Mouse (Mus musculus) heart, postnatal 0 days (tissue): ENCODE data around the gene Nfasc. TPM values are rescaled to one million over a fixed set of nuclear protein-coding genes. Genes with fewer than 3 reads are reported as not detected.

Experiments
- ATAC-seq: fragments of 200-750 bp; cut with Nextera tagmentation; 2 replicates; pipeline ENCODE4 v1.8.0; 2017; ENCODE audit warnings: low read depth, moderate number of reproducible peaks, moderate library complexity; ENCODE audit not compliant: insufficient read depth
- DNase-seq: peaks from one replicate; pipeline ENCODE4 v3.0.0-alpha.2; 2016; ENCODE audit warnings: low spot score
- H3K27ac ChIP-seq: fragments of 300-500 bp; sonication (generic); 2 replicates; pipeline ENCODE4 v1.5.1; 2014; ENCODE audit warnings: low read depth, mild to moderate bottlenecking
- H3K27me3 ChIP-seq: fragments of 300-500 bp; sonication (generic); 2 replicates; pipeline ENCODE4 v1.6.1; 2014; ENCODE audit warnings: low read length, mixed read lengths; ENCODE audit not compliant: control insufficient read depth, insufficient read depth
- H3K36me3 ChIP-seq: fragments of 300-500 bp; sonication (generic); replicated peaks from 2 replicates; pipeline ENCODE4 v1.6.1; 2014; ENCODE audit warnings: low read length, mixed read lengths; ENCODE audit not compliant: control insufficient read depth, insufficient read depth
- H3K4me1 ChIP-seq: fragments of 300-500 bp; sonication (generic); 2 replicates; pipeline ENCODE4 v1.6.1; 2014; ENCODE audit warnings: antibody characterized with exemption; ENCODE audit not compliant: control insufficient read depth, insufficient read depth
- H3K4me2 ChIP-seq: fragments of 300-500 bp; sonication (generic); 2 replicates; pipeline ENCODE4 v1.6.1; 2014; ENCODE audit warnings: low read depth, mild to moderate bottlenecking, low read length, moderate library complexity
- H3K4me3 ChIP-seq: fragments of 300-500 bp; sonication (generic); 2 replicates; pipeline ENCODE4 v1.5.1; 2014; ENCODE audit warnings: low read depth, low read length
- H3K9ac ChIP-seq: fragments of 300-500 bp; sonication (generic); replicated peaks from 2 replicates; pipeline ENCODE4 v1.6.1; 2014; ENCODE audit warnings: low read depth, low read length, mixed read lengths
- H3K9me3 ChIP-seq: fragments of 300-500 bp; sonication (generic); replicated peaks from 2 replicates; pipeline ENCODE4 v1.6.1; 2016; ENCODE audit warnings: low read length; ENCODE audit not compliant: control insufficient read depth
- CTCF ChIP-seq: IDR thresholded peaks from 2 replicates; pipeline ENCODE4 v1.5.1; 2016; ENCODE audit warnings: antibody characterized with exemption, control low read depth, low read depth
- EP300 ChIP-seq: IDR thresholded peaks from 2 replicates; pipeline ENCODE4 v1.6.1; 2016; ENCODE audit warnings: antibody characterized with exemption, low read depth
- WGBS: fragments of 180-500 bp; shearing (Covaris S2); extraction: QIAGEN DNeasy Blood & Tissue Kit; methylation state at CpG from one replicate; pipeline ENCODE4 v1.1.7; 2014; 5-methylcytosine and 5-hydroxymethylcytosine counted together
- polyA plus RNA-seq: library from polyadenylated mRNA; unstranded; fragments of >200 nt; fragmentation: Nextera tagmentation; extraction: Ambion mirVana; gene quantifications from 2 replicates; pipeline ENCODE4 v1.2.1, GENCODE M21; 2015
- total RNA-seq: library from RNA; depleted of rRNA; stranded (reverse); fragments of >200 nt; gene quantifications from 2 replicates; pipeline ENCODE4 v1.2.3, GENCODE M21; 2014; ENCODE audit warnings: low replicate concordance

The Nfasc gene
- total and polyA plus RNA-seq, 2 experiments from 2014 or later = 0.08 to 0.11 TPM

GRCm38 (mm10) chr1:132765222-132765621 is 23.6 kb upstream of the Nfasc start:
- no peaks in the 10 kb centered on the region for H3K9me3 ChIP-seq
- TF ChIP-seq EP300 = no peak
- no peak overlapping the region for H3K4me3 ChIP-seq
- WGBS = 71% methylated on average over 10 of the region's 10 CpGs
- no peak overlapping the region for H3K4me2 ChIP-seq
- H3K4me1 ChIP-seq = 0 out of 2 replicates have a peak, but pooled peaks cover 7% of the 10 kb centered on the region
- no peak overlapping the region for H3K27ac ChIP-seq
- no peak for ATAC-seq
- no peak overlapping the region for H3K9ac ChIP-seq
- no peak for DNase-seq
- H3K36me3 ChIP-seq = no peaks in the 10 kb centered on the region
- H3K27me3 ChIP-seq = 0 out of 2 replicates have a peak, but pooled peaks cover 5% of the 10 kb centered on the region

- no peaks in the 10 kb centered on the region for H3K9me3 ChIP-seq
- 54% methylated on average over 6 of the region's 6 CpGs for WGBS
- H3K27ac ChIP-seq = no peak overlapping the region
- no peak overlapping the region for H3K9ac ChIP-seq
- no peak overlapping the region for H3K4me2 ChIP-seq
- no peak for TF ChIP-seq CTCF
- no peak for TF ChIP-seq EP300
- H3K4me3 ChIP-seq = no peak overlapping the region
- H3K27me3 ChIP-seq = peaks cover 5% of the 10 kb centered on the region; the same call in 1 of the 2 replicates
- ATAC-seq (no peak), DNase-seq (no peak)
- no peaks in the 10 kb centered on the region for H3K4me1 ChIP-seq
- H3K36me3 ChIP-seq = no peaks in the 10 kb centered on the region
These were observed 17.8 kb upstream of the Nfasc start for GRCm38 (mm10) chr1:132759390-132759789.

DNA sequence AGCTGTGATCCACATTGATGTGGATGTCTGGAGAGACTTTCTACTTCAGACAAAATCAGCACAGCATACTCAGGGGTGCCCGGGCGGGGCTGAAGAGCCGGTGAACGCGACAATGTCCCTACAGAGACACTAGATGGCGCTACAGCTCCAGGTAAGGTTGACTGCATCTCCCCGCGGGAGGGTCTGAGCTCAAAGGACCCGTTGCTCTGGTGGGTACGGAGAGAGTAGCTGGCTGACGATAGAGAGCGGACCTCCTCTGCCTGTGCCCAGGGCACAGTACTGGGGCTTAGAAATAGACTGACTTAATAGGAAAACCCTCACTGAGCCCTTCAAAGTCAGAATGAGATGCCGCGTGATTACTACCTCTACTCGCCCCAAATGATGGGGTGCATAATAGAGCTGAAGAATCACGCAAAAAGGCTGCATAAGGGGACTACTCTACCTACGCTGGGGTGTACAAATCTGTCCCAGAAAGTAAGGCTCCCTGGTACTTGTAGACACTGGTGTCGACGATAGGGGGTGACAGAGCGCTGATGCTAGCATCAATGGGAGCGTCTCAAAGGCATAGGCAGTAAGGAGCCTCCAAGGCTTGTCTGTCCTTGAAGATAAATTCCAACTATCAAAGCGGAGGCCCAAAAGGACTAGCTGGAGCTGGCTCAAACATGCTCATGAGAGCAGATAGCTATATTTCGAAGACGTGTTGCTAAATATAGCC is 17.2 kb upstream of the Nfasc start:
- DNase-seq (peak; percentile 59), ATAC-seq (peak; percentile 75)
- peak overlapping the region; percentile 53 for H3K4me2 ChIP-seq
- no peaks in the 10 kb centered on the region for H3K4me1 ChIP-seq
- H3K9me3 ChIP-seq = no peaks in the 10 kb centered on the region
- H3K36me3 ChIP-seq = no peaks in the 10 kb centered on the region
- no peak overlapping the region for H3K27ac ChIP-seq
- no peak overlapping the region for H3K9ac ChIP-seq
- TF ChIP-seq EP300 (no peak), CTCF (peak; percentile 80)
- peaks cover 5% of the 10 kb centered on the region; the same call in 1 of the 2 replicates for H3K27me3 ChIP-seq
- WGBS = 7% methylated on average over 24 of the region's 24 CpGs
- peak overlapping the region; percentile 28 for H3K4me3 ChIP-seq

DNA sequence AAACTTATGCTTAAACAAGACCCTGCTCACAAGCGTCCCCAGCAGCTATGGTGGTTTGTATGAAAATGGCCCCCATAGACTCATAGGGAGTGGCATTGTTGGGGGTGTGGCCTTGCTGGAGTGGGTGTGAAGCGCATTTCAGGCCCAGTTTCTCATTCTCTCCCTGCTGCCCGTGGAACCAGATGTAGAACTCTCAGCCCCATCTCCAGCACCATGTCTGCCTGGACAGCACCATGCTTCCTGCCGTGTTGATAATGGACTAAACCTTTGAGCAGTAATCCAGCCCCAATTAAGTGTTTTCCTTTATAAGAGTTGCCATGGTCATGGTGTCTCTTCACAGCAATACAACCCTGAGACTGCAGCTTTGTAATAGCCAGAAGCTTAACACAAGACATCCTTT is 13.6 kb upstream of the Nfasc start:
- Histone ChIP-seq H3K4me1 (no peaks in the 10 kb centered on the region), H3K36me3 (no peaks in the 10 kb centered on the region), H3K27me3 (peaks cover 5% of the 10 kb centered on the region; the same call in 1 of the 2 replicates), H3K4me3 (no peak overlapping the region), H3K9ac (no peak overlapping the region), H3K4me2 (no peak overlapping the region), H3K27ac (no peak overlapping the region), H3K9me3 (no peaks in the 10 kb centered on the region)
- DNase-seq (no peak), ATAC-seq (no peak)
- TF ChIP-seq EP300 = no peak
- no peak for TF ChIP-seq CTCF
- 48% methylated on average over 4 of the region's 4 CpGs for WGBS

- WGBS = 76% methylated on average over 9 of the region's 9 CpGs
- Histone ChIP-seq H3K27me3 (no peaks in the 10 kb centered on the region), H3K36me3 (no peaks in the 10 kb centered on the region), H3K4me2 (no peak overlapping the region), H3K27ac (no peak overlapping the region), H3K9me3 (no peaks in the 10 kb centered on the region), H3K9ac (no peak overlapping the region), H3K4me1 (peaks cover 6% of the 10 kb centered on the region; the same call in 1 of the 2 replicates), H3K4me3 (no peak overlapping the region)
- DNase-seq = no peak
- ATAC-seq = no peak
- TF ChIP-seq CTCF (no peak), EP300 (no peak)
These were observed 7.8 kb upstream of the Nfasc start for GRCm38 (mm10) chr1:132749217-132749884.
